Mouse (Mus musculus) ovary, adult 18-20 months (tissue): ENCODE results near the gene Mthfd1.
"Not testable (repeated sequence)": the region's sequence is repeated elsewhere in the genome, so short reads cannot be mapped to it uniquely, and the experiment has no call there.

Experiments
- DNase-seq: peaks from one replicate; pipeline ENCODE4 v3.0.0; 2022; ENCODE audit warnings: low spot score, mixed read lengths

Mthfd1 gene

DNA sequence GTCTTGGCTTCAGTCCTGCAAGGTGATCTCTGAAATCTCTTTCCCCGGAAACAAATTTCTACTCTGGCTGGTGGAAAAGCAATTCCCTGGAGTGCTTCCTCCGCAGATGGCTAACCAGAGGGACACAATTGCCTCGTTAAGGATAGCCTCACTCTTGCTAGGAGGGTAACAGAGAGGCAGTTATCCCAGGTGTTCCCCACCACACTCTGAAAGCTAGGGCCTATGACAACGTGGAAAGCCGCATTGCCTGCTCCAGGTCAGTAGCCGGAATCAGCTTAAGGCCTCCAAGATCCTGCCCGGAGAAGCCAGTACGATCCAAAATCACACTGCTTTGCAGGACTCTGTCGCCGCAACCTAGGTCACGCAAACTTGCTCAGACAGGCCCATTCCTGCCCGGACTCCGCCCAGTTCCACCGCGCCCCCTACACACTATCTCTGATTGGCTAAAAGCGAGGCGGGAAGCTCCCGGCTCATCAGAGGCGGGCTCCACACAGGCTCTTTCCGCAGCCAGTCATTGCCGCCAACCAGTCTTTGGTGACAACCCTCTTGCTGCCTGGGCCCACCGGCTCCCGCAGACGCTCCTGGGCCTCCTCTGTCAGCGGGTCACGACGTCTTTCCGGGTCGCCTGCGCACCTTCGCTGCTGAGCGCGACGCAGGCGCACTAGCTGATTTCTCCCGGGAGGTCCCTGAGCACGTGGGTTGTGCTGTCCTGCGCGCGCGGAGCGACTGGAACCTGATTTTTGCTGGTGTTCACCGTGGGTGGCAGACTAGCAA, at the start of gene Mthfd1:
Mthfd1 (plus strand) TSS at position 574 of the 774 bp plus-strand sequence.
- peak; percentile 96 for DNase-seq

DNA sequence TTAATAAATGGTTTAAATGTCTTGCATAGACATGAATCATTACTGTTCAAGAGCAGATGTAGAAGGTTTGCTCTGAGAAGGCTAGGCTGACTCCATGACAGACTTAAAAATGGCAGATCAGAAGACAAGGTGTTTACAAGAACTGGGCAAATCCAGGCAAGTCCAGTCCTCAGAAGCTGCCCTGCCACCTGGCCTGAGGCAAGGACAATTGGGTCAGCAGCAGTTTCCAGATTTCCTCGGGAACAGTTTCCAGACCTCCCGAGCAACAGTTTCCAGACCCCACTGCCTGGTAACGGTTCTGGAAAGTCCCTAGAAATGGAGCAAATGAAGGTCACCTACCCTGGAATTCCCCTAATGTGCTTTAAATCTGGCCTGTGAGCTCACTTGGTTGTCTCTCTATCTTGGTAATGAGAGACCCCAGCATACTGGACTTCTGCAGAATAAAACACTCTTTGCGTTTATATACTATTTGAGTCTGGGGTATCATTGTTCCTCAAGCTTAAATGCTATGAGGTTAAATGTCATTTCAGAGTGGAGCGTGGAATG, 45.6 kb upstream of the Mthfd1 start:
- DNase-seq: no peak

DNA sequence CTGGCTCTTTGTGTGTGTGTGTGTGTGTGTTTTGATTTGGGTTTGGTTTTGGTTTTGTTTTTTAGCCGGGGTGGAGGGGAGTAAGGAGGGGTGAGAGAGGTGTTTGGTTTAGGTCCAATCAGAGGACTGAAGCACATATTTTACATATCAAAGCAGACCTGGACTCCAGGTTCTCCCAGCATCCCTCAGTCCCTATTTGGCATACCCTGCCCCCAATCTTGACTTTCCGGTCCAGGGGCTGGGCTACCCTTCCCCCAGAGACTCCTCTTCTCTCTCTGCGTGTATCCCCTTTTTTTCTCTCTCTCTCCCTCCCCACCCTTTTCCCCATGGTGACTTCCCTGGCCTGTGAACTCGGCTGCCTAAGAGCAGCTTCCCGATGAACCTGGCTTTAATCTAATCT, 40.0 kb upstream of the Mthfd1 start:
- DNase-seq: no peak

DNA sequence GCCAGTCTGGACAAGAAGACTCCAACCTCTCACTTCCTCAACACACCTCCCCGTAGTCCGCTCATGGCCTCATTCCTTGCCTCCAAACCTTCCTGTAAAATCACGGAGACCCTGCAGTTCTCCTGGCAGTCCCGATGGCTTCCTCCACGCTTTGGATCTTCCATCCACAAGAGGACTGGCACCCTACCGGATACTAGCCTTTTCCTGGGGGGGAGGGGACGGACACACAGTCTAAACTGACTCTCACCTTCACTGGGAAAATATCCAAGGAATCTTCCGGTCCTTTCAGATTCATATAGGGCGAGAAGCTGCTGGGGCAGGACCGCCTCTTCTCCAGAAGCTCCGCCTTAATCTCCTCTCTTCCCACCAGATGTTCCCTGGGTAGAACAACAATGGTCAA, 38.4 kb upstream of the Mthfd1 start:
- no peak for DNase-seq

DNA sequence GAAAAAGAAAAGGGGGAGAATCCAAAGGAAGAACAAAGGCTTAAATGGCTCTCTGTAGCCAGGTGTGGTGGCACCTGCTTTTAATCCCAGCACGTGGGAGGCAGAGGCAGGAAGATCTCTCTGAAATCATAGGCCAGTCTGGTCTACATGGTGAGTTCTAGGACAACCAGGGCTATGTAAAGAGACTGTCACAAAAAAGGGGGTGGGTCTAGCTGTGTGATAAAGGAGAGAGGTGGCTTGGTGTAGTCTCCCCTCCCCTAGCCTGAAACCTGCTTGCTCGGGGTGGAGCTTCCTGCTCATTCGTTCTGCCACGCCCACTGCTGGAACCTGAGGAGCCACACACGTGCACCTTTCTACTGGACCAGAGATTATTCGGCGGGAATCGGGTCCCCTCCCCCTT, 33.0 kb upstream of the Mthfd1 start:
- DNase-seq: not testable (repeated sequence)

DNA sequence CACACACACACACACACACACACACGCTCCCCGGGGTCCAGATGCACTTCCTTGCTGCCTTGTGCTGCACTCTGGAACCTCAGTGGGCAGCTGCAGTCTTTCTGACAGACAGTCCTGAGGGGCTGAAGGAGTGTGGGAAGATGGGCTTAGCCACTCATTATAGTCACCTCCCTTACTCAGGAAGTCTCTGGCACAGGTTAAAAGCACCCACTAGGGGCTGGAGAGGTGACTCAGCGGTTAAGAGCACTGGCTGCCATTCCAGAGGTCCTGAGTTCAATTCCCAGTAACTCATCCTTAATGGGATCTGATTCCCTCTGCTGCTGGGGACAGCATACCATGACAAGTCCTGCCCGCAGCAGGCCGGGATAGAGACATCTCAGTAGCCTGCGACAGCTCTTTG, 24.5 kb upstream of the Mthfd1 start:
- DNase-seq: no peak

DNA sequence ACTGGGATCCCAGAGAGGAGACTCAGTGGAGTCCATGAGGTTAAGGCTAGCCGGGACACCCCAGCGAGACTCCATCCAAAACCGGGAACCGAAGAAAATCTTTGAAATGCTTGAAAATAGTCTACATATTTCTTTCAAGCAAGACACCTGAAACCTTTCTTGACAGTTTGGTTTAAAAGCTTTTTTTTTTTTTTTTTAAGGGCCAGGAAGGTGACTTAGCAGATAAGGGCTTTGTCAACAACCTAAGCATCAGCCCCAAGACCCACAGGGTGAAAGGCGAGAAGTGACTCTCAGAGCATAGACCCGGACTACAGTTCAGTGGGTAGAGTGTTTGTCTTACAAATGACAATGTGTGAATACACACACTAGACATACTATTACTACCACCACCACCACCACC, 19.8 kb upstream of the Mthfd1 start:
- DNase-seq: no peak

DNA sequence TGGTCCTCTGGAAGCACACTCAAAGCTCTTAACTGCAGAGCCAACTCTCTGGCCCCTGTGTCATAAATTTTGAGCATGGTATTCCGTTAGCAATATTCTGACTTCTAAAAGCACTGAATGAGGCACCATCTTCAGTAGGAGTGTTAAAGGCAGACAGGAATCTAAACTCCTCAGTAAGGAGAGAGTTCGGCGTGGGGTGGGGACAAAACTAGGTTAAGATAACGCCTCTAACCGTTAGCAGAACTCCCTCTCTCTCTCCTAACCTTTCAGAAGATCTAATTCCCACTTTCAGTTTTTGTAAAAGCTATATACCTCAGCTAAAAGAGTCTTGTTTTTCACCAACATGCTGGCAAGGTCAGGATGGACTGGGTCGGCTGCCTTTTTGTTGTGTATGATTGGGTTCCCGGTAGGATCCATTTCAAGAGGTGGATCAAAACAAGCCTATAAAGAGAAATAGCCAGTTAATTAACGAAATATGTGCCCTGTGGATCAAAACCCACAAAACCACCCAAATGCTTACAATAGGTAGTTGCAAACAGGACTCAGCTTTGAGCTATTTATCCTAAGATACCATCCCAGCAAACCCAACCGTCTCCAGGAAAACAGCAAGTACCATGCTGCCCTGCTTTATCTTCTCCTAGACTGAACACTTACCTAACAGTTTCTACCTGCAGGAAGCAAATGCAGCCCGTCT, 15.8 kb upstream of the Mthfd1 start:
- DNase-seq: no peak

DNA sequence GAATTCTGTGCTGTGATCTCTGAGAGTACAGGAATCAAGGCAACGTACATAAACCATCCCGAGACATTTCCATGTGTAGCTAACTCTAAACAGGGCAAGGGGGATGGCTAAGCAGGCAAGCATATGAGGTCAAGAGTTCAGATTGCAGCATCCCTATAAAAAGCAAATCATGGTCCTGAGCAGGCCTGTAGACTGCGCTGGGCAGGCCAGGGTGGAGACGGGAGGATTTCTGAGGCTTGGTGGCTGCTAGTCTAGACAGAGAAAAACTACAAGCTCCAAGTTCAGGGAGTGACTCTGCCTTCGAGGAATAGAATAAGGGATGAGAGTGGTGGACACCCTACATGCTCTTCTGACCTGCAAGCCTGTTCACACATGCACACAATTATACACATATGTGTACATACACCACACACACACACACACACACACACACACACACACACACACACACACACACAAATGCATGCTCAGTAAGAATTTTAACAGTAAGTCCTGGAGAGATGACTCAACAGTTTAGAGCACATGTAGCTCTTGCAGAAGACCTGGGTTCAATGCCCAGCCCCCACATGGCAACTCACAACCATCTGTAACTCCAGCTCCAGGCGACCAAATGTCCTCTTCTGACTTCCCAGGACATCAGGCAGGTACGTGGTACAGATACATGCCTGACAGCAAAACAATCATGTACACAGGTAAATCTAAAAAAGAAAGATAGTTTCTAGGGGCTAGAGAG, 15.1 kb upstream of the Mthfd1 start:
- DNase-seq: no peak

DNA sequence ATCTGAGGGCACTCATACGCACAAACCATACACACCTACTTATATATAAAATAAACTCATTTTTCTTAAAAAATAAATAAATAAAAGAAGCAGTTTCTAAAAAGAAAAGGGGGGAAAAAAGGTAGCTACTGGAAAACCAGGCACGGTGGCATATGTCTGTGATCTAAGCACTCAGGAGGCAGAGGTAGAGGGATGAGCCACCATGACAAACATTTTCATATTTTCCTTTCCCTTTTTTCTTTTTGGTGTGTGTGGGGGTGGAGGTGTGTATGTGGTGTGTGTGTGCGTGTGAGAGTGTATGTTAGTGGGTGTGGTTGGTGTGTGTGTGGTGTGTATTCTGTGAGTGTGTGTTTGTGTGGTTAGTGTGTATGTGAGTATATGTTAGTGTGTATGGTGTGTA, 14.4 kb upstream of the Mthfd1 start:
- DNase-seq: no peak

DNA sequence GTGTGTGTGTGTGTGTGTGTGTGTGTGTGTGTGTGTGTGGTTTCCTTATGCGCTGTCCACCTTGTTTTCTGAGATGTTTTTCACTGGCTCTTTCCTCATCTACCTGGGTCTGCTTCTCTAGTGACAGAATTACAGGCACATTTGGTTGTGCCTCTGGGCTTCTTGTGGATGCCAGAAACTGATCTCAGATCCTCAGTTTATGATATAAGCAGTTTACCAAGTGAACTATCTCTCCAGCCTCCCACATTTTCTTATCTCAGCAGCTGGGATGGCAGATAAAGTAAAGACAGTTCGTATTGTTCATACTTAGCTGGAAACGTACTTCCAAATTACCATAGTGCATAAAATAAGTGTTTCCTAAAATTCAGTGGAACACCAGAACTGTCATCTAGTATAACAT, 14.0 kb upstream of the Mthfd1 start:
- DNase-seq: no peak

DNA sequence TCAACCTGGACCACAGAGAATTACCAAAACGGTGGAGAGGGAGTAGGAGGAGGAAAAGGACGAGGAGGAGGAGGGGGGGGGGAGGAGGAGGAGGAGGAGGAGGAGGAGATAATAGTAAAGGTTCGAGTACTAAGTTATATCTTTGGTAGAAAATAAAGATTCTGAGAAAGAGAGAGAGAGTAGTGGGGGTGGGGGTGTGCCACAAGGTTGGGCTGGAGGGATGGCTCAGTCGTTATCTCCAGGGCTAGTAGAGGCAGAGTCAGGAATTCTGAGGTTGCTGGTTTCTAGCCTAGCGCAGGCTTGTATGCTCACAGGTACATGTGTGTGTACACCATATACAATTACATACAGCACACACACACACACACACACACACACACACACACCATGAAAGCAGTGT, 13.3 kb upstream of the Mthfd1 start:
- DNase-seq: no peak

DNA sequence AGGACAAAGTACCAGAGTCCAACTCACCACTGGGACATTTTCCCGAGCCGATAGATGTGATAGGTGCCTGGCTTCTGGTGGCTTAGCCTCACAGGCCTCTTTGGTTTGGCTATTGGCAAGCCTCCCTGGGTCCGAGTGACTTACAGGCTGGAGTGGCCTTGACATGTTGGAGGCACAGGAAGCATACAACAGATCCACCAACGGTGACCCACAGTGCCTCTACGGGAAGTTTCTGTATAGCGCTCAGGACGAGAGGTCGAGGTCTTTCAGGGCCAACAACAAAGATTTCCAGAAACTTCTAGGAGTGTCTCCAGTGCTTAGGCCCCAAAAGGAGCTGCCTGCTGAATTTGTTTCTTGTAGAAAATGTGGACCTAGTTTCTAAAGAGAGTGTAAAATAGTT, 10.1 kb upstream of the Mthfd1 start:
- DNase-seq: no peak

DNA sequence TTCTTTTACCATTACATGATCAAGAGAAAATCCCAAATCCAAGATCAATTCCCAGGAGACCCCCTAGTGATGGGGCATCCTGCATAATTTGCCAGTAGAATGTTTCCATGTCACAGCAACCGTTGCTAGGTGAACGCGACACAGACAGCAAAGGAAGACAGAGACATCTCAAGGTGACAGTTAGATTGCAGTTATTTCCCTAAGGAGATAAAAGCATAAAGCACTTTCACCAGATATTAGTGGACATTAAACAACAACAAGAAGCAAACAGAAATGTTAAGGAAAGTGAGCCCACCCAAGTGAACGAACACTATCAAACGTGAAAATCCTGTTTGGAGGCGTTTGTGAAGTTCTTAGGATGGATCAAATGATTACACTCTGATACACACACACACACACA, 8.5 kb upstream of the Mthfd1 start, which contains the start of gene Tex21:
Tex21 (minus strand) TSS at position 101 of the 400 bp plus-strand sequence.
- no peak for DNase-seq

DNA sequence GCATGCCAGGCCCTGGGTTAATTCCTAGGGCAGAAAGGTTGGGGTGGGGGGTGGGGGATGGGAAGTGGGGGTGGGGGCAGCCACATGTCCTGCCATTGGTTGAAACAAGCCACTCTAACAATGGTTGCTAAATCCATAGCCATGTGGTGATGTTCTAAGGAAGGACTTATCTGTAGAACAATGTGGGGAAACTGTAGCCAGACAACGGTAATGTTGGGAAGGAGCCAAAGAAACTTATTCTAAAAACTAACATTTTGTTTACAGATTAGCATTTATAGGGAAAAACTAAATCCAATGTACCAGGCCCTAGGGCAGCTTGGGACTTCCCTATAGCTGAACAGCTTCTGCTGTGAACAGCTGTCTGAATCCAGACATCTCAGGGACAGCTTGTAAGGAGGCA, 2.0 kb upstream of the Mthfd1 start:
- DNase-seq: no peak

DNA sequence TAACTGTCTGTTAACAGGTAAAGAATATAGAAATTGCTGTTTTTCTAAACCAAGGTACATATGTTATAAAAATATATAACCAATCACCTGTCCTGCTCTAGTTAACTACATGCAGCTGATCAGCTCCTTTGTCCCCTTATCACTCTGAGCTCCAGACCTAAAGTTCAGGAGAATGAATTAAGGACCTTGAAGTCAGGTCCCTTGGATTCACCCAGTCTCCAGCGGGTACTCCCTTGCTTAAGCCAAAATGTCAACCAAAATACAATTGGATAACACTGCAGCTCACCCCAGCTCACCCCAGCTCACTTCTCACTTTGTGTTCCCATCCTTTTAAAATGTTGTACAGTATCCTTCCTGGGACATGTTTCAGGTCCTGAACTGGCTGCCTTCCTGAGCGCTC, 1.5 kb upstream of the Mthfd1 start:
- no peak for DNase-seq

DNA sequence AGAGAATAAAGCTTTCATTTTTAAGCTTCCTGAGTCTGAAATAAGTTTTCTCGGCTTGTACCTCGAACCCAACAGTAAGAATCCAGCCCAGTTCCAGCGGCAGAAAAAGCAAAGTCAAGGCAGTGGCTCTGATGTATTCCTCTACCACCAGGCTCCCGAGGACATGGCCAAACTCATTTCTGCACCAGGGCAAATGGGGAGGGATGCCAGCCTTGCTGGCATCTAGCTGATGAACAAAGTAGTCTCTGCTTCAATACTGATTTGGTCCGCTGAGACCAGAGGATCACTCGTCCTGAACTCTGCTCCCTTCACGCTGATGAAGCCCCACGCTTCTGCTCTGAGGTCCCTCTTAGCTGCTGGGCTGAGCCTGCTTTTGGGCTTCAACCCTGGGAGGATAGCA, 1.1 kb upstream of the Mthfd1 start:
- no peak for DNase-seq

DNA sequence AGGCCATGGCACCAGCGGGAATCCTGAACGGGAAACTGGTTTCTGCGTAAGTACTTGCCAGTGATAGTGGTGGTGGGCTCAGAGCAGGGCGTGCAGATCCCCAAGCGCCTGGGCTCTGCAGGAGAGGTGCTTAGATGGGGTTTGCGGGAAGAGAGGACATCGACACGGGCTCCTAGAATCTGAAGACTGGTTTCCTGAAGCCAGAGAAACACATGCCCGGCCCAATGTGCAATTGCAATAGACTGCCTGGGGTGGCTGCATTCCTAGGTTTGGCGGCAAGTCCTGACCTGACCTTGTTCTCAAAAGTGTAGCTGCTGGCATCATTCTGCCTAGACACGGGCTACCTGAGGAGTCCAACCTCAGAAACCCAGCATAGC, 389 bp downstream of the Mthfd1 start:
- DNase-seq: no peak

DNA sequence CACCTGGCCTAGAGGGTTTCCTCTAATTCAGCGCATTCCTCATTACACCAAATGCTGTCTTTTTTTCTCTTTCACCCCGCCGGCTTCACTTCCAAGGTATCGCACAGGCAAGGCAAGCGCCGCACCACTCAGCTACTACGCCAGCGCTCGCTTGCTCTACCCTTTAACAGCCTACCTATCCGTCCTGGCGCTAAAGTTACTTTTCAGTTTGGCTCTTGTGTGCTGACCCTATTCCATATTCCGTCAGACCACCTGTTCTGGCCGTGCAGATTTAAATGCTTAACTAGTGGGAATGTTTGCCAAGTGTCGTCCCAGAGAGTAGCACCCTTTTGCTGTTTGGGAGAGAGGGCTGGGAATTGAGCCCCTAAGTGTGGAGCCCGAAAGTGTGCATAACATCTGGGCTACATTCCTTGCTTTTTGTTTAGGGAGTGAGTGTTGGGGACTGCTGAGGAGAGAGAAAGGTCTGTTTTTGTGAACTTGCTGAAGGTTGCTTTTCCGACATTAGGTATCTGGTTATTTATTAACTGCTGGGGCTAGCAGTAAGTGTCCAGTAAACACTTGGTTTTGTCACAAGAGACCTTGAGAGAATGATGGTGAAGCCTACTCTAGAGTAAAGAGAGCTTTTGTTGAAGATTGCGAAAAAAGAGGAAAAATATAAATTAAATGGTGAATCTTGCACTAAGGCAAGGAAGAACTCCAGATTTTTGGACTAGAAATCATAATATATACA, 1.2 kb downstream of the Mthfd1 start:
- DNase-seq: no peak

DNA sequence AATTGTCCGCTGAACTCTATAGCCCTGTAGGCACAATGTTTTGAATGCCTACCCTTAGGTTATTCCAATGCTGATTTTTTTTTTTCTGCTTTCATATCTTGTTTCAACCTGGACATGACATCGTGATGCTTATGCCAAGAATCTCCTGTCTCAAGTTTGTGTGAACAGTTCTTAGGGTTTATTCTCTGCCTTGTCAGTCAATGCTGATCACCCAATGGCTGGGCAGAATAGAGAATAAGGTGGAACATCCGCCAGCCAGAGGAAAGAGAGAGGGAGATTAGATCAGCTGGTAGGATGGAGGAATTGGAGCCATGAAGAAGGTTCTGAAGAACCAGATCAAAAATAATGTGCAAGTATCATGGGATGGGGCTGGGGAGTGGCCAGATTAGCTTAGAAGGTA, 5.6 kb downstream of the Mthfd1 start:
- no peak for DNase-seq

DNA sequence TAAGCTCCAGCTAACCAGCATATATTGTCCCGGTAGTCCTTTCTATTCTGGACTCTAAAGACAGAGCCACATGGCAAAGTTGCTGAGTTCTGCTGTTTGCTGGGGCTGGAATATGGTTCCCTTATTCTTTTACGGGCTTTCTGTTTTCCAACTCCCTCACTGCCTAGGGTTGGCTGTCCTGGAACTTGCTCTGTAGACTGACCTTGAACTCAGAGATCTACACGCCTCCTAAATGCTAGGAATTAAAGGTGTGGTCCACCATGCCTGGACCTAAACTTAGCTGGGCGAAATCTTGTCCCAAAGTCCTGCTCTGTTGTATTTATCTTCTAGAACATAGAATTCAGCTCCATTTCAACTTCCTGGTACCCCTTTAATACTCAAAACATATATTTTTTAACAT, 6.5 kb downstream of the Mthfd1 start:
- DNase-seq: no peak

DNA sequence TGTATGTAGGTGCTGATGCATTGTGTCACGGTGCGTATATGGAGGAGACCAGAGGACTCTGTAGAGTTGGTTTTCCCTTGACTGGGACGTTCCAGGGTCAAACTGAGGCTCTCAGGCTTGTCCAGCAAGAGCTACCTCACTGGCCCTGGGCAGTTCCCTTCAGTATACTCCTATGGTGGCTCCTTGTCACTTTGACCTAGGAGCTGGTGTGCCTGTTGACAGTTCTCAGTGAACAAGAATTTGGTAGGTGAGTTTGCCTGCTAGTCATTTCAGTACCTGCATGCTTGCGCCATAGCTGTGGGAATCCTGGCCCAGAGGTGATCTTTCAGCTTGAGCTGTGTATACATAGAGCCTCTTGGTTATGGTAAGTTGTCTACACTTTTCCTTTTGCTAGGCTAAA, 7.8 kb downstream of the Mthfd1 start:
- no peak for DNase-seq
